Mouse (Mus musculus): ENCODE results near the gene Coa4. TPM values are rescaled to one million over a fixed set of nuclear protein-coding genes. Genes with fewer than 3 reads are reported as not detected.

Gene Coa4
- polyA plus RNA-seq, 1 experiment from 2014 or later, result 28.6 TPM

DNA sequence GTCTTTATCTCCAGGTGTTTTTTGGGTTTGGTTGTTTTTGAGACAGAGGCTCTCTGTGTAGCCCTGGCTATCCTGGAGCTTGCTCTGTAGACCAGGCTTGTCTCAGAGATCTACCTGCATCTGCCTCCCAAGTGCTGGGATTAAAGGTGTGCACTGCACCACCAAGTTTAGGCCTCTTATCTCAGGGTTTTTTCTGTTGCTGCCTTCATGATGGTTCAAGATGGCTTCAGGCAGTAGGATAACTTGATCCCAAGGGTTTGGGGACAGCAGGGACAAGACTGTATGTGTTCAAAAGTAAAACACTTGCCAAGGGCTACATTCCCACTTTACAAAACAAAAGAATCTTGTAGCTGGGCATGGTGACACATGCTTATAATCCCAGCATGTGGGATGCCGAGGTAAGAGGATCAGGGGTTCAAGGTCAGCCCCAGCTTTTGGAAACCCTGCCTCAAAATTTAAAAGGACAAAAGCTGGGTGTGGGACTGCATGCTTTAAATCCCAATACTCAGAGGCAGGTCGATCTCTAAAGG lies 35.0 kb upstream of the Coa4 start:
- Histone ChIP-seq H3K4me1 (ENCODE audit: control insufficient read depth, insufficient read depth, low read length) (peaks cover 3% of the 10 kb centered on the region), H3K36me3 (ENCODE audit: control insufficient read depth, insufficient read depth, low read length) (peaks cover 10% of the 10 kb centered on the region; the same call in 1 of the 2 replicates), H3K27me3 (ENCODE audit: control insufficient read depth, insufficient read depth, low read length) (no peaks in the 10 kb centered on the region), H3K4me2 (ENCODE audit: low read depth, low read length) (no peak overlapping the region), H3K9ac (ENCODE audit: low read length) (no peak overlapping the region), H3K4me3 (replicated peaks; ENCODE audit: low read length) (no peak overlapping the region), H3K9me3 (replicated peaks; ENCODE audit: control insufficient read depth, low read length) (no peaks in the 10 kb centered on the region), H3K27ac (ENCODE audit: low read length) (no peak overlapping the region)
- ATAC-seq (ENCODE audit: insufficient read depth, low FRiP score), result no peak
- WGBS, result 50% methylated on average over 2 of the region's 2 CpGs

GRCm38 (mm10) chr7:100502374-100502922 lies 34.4 kb upstream of the Coa4 start:
- peaks cover 3% of the 10 kb centered on the region for H3K4me1 ChIP-seq (ENCODE audit: control insufficient read depth, insufficient read depth, low read length)
- no peak overlapping the region for H3K9ac ChIP-seq (ENCODE audit: low read length)
- peaks cover 10% of the 10 kb centered on the region; the same call in 1 of the 2 replicates for H3K36me3 ChIP-seq (ENCODE audit: control insufficient read depth, insufficient read depth, low read length)
- H3K4me3 ChIP-seq (replicated peaks; ENCODE audit: low read length), result no peak overlapping the region
- H3K9me3 ChIP-seq (replicated peaks; ENCODE audit: control insufficient read depth, low read length), result no peaks in the 10 kb centered on the region
- no peak overlapping the region for H3K27ac ChIP-seq (ENCODE audit: low read length)
- no peaks in the 10 kb centered on the region for H3K27me3 ChIP-seq (ENCODE audit: control insufficient read depth, insufficient read depth, low read length)
- no peak overlapping the region for H3K4me2 ChIP-seq (ENCODE audit: low read depth, low read length)
- 69% methylated on average over 7 of the region's 7 CpGs for WGBS
- ATAC-seq (ENCODE audit: insufficient read depth, low FRiP score), result no peak

- peaks cover 3% of the 10 kb centered on the region for H3K4me1 ChIP-seq (ENCODE audit: control insufficient read depth, insufficient read depth, low read length)
- no peak; the same call in 1 of the 2 replicates for ATAC-seq (ENCODE audit: insufficient read depth, low FRiP score)
- no peak overlapping the region for H3K9ac ChIP-seq (ENCODE audit: low read length)
- H3K4me2 ChIP-seq (ENCODE audit: low read depth, low read length), result no peak overlapping the region
- no peak overlapping the region for H3K4me3 ChIP-seq (replicated peaks; ENCODE audit: low read length)
- no peak overlapping the region for H3K27ac ChIP-seq (ENCODE audit: low read length)
- 76% methylated on average over 5 of the region's 5 CpGs for WGBS
- no peaks in the 10 kb centered on the region for H3K9me3 ChIP-seq (replicated peaks; ENCODE audit: control insufficient read depth, low read length)
- peaks cover 6% of the 10 kb centered on the region; the same call in 1 of the 2 replicates for H3K36me3 ChIP-seq (ENCODE audit: control insufficient read depth, insufficient read depth, low read length)
- H3K27me3 ChIP-seq (ENCODE audit: control insufficient read depth, insufficient read depth, low read length), result no peaks in the 10 kb centered on the region
Measured at GRCm38 (mm10) chr7:100503076-100503475, 33.8 kb upstream of the Coa4 start.

DNA sequence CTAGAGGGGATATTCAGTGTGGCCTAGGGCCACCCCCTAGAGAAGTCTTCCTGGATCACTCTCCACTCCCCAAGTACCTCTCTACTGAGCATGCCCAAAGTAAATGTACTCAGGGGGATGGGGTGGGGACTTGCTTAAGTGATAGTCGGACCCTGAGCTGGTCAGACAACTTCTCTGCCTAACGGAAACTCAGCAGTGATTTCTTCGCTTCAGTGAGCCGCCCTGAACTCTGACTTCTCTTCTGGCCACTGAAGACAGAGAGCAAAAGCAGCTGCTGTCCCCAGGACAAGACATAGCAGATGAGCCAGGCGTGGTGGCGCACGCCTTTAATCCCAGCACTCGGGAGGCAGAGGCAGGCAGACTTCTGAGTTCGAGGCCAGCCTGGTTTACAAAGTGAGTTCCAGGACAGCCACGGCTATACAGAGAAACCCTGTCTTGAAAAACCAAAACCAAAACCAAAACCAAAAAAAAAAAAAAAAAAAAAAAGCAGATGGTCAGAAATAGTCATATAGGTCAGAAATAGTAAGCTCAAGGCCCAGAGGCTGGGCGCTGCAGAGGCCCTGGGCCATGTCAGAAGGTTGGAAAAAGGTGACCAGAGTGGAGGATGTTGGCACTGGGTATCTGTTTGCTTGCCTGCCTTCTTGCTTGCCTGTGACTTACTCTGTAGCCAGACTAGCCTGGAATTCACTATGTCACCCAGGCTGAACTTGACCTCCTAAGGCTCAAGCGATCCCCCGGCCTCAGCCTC lies 32.0 kb upstream of the Coa4 start:
- no peak for ATAC-seq (ENCODE audit: insufficient read depth, low FRiP score)
- Histone ChIP-seq H3K4me2 (ENCODE audit: low read depth, low read length) (no peak overlapping the region), H3K9me3 (replicated peaks; ENCODE audit: control insufficient read depth, low read length) (no peaks in the 10 kb centered on the region), H3K4me3 (replicated peaks; ENCODE audit: low read length) (no peak overlapping the region), H3K27me3 (ENCODE audit: control insufficient read depth, insufficient read depth, low read length) (no peaks in the 10 kb centered on the region), H3K36me3 (ENCODE audit: control insufficient read depth, insufficient read depth, low read length) (no peaks in the 10 kb centered on the region), H3K4me1 (ENCODE audit: control insufficient read depth, insufficient read depth, low read length) (peaks cover 3% of the 10 kb centered on the region), H3K27ac (ENCODE audit: low read length) (no peak overlapping the region), H3K9ac (ENCODE audit: low read length) (no peak overlapping the region)
- 71% methylated on average over 13 of the region's 13 CpGs for WGBS

GRCm38 (mm10) chr7:100506494-100506893 lies 30.4 kb upstream of the Coa4 start:
- H3K9me3 ChIP-seq (replicated peaks; ENCODE audit: control insufficient read depth, low read length), result no peaks in the 10 kb centered on the region
- no peak; the same call in 1 of the 2 replicates for ATAC-seq (ENCODE audit: insufficient read depth, low FRiP score)
- no peak overlapping the region for H3K9ac ChIP-seq (ENCODE audit: low read length)
- no peak overlapping the region for H3K27ac ChIP-seq (ENCODE audit: low read length)
- H3K4me3 ChIP-seq (replicated peaks; ENCODE audit: low read length), result no peak overlapping the region
- H3K4me2 ChIP-seq (ENCODE audit: low read depth, low read length), result no peak overlapping the region
- WGBS, result 66% methylated on average over 4 of the region's 4 CpGs
- H3K27me3 ChIP-seq (ENCODE audit: control insufficient read depth, insufficient read depth, low read length), result no peaks in the 10 kb centered on the region
- H3K36me3 ChIP-seq (ENCODE audit: control insufficient read depth, insufficient read depth, low read length), result no peaks in the 10 kb centered on the region
- H3K4me1 ChIP-seq (ENCODE audit: control insufficient read depth, insufficient read depth, low read length), result peaks cover 3% of the 10 kb centered on the region

DNA sequence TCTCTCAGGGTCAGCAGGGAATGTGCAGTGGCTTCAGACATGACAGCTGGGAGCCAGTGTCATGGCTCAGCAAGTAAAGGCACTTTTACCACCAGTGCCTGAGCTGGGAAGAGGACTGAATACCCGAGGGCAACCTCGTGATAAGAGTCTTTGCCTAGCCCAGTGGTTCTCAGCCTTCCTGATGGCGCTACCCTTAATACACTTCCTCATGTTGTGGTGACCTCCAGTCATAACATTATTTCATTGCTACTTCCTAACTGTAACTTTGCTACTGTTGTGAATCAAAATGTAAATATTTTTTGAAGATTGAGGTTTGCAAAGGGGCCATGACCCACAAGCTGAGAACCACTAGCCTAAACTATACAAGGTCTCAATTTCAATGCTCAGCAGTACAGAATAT lies 28.2 kb upstream of the Coa4 start:
- Histone ChIP-seq H3K36me3 (ENCODE audit: control insufficient read depth, insufficient read depth, low read length) (no peaks in the 10 kb centered on the region), H3K9ac (ENCODE audit: low read length) (no peak overlapping the region), H3K27ac (ENCODE audit: low read length) (no peak overlapping the region), H3K9me3 (replicated peaks; ENCODE audit: control insufficient read depth, low read length) (no peaks in the 10 kb centered on the region), H3K4me2 (ENCODE audit: low read depth, low read length) (no peak overlapping the region), H3K27me3 (ENCODE audit: control insufficient read depth, insufficient read depth, low read length) (no peaks in the 10 kb centered on the region), H3K4me3 (replicated peaks; ENCODE audit: low read length) (no peak overlapping the region), H3K4me1 (ENCODE audit: control insufficient read depth, insufficient read depth, low read length) (peaks cover 3% of the 10 kb centered on the region)
- 49% methylated on average over 3 of the region's 3 CpGs for WGBS
- no peak for ATAC-seq (ENCODE audit: insufficient read depth, low FRiP score)

GRCm38 (mm10) chr7:100511602-100512001 lies 25.3 kb upstream of the Coa4 start:
- 63% methylated on average over 8 of the region's 8 CpGs for WGBS
- Histone ChIP-seq H3K4me1 (ENCODE audit: control insufficient read depth, insufficient read depth, low read length) (no peaks in the 10 kb centered on the region), H3K4me2 (ENCODE audit: low read depth, low read length) (no peak overlapping the region), H3K27ac (ENCODE audit: low read length) (no peak overlapping the region), H3K9ac (ENCODE audit: low read length) (no peak overlapping the region), H3K36me3 (ENCODE audit: control insufficient read depth, insufficient read depth, low read length) (no peaks in the 10 kb centered on the region), H3K4me3 (replicated peaks; ENCODE audit: low read length) (no peak overlapping the region), H3K27me3 (ENCODE audit: control insufficient read depth, insufficient read depth, low read length) (no peaks in the 10 kb centered on the region), H3K9me3 (replicated peaks; ENCODE audit: control insufficient read depth, low read length) (no peaks in the 10 kb centered on the region)
- no peak for ATAC-seq (ENCODE audit: insufficient read depth, low FRiP score)

- Histone ChIP-seq H3K27me3 (ENCODE audit: control insufficient read depth, insufficient read depth, low read length) (no peaks in the 10 kb centered on the region), H3K27ac (ENCODE audit: low read length) (no peak within 1 kb of the TSS), H3K9ac (ENCODE audit: low read length) (no peak within 1 kb of the TSS), H3K4me3 (replicated peaks; ENCODE audit: low read length) (no peak within 1 kb of the TSS), H3K4me2 (ENCODE audit: low read depth, low read length) (peak within 1 kb of the TSS; percentile 8; the same call in 1 of the 2 replicates), H3K9me3 (replicated peaks; ENCODE audit: control insufficient read depth, low read length) (no peaks in the 10 kb centered on the region), H3K36me3 (ENCODE audit: control insufficient read depth, insufficient read depth, low read length) (no peaks in the 10 kb centered on the region), H3K4me1 (ENCODE audit: control insufficient read depth, insufficient read depth, low read length) (no peaks in the 10 kb centered on the region)
- no peak for ATAC-seq (ENCODE audit: insufficient read depth, low FRiP score)
- WGBS, result 46% methylated on average over 11 of the region's 11 CpGs
Measured at GRCm38 (mm10) chr7:100514573-100514972, 22.3 kb upstream of the Coa4 start, which contains the start of gene Dnajb13. Gene Dnajb13 (minus strand): TSS chr7:100514960.

DNA sequence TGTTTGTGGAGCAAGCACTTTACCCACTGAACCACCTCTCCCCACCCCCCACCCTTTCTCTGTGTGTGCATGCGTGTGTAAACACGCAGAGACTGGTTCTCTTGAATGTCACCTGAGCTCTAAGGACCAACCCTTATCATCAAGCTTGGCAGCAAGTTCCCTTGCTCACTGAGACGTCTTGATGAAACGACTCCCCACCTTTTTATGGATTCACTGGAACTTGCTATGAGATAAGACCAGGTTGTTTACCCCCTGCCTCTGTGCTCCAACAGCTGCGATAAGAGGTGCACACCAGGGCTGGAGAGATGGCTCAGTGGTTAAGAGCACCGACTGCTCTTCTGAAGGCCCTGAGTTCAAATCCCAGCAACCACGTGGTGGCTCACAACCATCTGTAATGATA lies 16.7 kb upstream of the Coa4 start:
- no peak overlapping the region for H3K27ac ChIP-seq (ENCODE audit: low read length)
- H3K4me3 ChIP-seq (replicated peaks; ENCODE audit: low read length), result no peak overlapping the region
- H3K36me3 ChIP-seq (ENCODE audit: control insufficient read depth, insufficient read depth, low read length), result no peaks in the 10 kb centered on the region
- H3K9me3 ChIP-seq (replicated peaks; ENCODE audit: control insufficient read depth, low read length), result no peaks in the 10 kb centered on the region
- no peak overlapping the region for H3K9ac ChIP-seq (ENCODE audit: low read length)
- 54% methylated on average over 7 of the region's 7 CpGs for WGBS
- ATAC-seq (ENCODE audit: insufficient read depth, low FRiP score), result no peak
- H3K27me3 ChIP-seq (ENCODE audit: control insufficient read depth, insufficient read depth, low read length), result no peaks in the 10 kb centered on the region
- no peak overlapping the region for H3K4me2 ChIP-seq (ENCODE audit: low read depth, low read length)
- no peaks in the 10 kb centered on the region for H3K4me1 ChIP-seq (ENCODE audit: control insufficient read depth, insufficient read depth, low read length)
